ENCODE assay signal across 8 mouse cellular contexts in the genomic region with DNA sequence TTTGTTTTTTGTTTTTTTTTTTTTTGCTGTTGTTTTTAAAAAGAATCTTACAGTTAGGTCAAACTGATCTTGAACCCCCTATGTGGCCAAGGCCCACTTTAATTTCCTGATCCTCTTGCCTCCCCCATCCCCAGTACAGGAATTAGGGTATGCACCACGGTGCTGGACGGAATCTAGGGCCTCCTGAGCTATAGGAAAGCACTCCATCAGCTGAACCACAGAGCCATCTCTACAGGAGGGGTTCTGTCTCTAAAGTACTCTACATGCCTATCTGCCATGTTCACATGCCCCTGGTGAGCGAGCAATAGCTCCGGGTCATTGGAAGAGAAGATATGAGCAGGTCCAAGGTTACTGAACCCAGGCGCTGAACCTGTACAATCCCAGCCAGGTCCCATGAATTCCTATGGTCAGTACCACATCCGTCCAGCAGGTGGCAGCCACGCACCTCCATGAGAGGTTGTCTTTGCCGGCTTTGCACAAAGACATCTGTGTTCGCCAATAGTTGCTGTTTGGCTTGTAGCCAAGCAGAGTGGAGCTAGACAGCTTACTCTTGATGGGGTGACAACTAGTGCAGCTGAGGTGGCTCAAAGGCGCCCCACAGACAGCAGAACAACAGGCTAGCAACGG.
DNase-seq lines count a peak whose midpoint lies in the region; ATAC-seq lines count a peak whose summit lies in the region.

No protein-coding gene starts in this region.

- peak; percentile 80 for ATAC-seq in hindbrain, embryonic 14.5 days (ENCODE audit: low FRiP score)

- H3K4me3 ChIP-seq in hindbrain, embryonic 14.5 days (replicated peaks; ENCODE audit: low read length), result no peak overlapping the region

- H3K4me2 ChIP-seq in hindbrain, embryonic 14.5 days (replicated peaks), result no peak overlapping the region

- no peaks in the 10 kb centered on the region for H3K4me1 ChIP-seq in hindbrain, embryonic 14.5 days (replicated peaks; ENCODE audit: control insufficient read depth, insufficient read depth, low read length)

- no peaks in the 10 kb centered on the region for H3K27me3 ChIP-seq in hindbrain, embryonic 14.5 days (ENCODE audit: control insufficient read depth, insufficient read depth, low read length)

- DNase-seq in R1 (ENCODE audit: low read depth, low spot score), result peak; percentile 88
- peak; percentile 95 to 98 for DNase-seq in cerebellum, postnatal 10 days
- peak; percentile 82 to 93 for DNase-seq in frontal cortex, postnatal 14 days (ENCODE audit: low spot score in 2 of 2)
- DNase-seq in hindbrain, embryonic 14.5 days (ENCODE audit: low spot score), result peak; percentile 98
- peak; percentile 94 to 99 for DNase-seq in layer of hippocampus, postnatal 25 days (ENCODE audit: extremely low spot score in 1 of 2, low spot score in 1 of 2)
- peak; percentile 85 to 89 for DNase-seq in lung, postnatal 4 days
- peak; percentile 96 to 97 for DNase-seq in right cerebral cortex, adult 2 months (ENCODE audit: low spot score in 2 of 2)
- peak; percentile 52 for DNase-seq in urinary bladder, postnatal 10 days (ENCODE audit: low spot score)

- 14% methylated on average over 11 of the region's 11 CpGs for WGBS in hindbrain, embryonic 14.5 days

- H3K27ac ChIP-seq in hindbrain, embryonic 14.5 days, result 0 out of 2 replicates have a peak overlapping the region, but pooled peaks have one; percentile 34

- H3K9me3 ChIP-seq in hindbrain, embryonic 14.5 days (ENCODE audit: control insufficient read depth, low read length), result no peaks in the 10 kb centered on the region

- H3K9ac ChIP-seq in hindbrain, embryonic 14.5 days, result no peak overlapping the region

- no peaks in the 10 kb centered on the region for H3K36me3 ChIP-seq in hindbrain, embryonic 14.5 days (replicated peaks; ENCODE audit: control insufficient read depth, insufficient read depth)
